Comparison of ENCODE assay signal across 15 mouse cellular contexts in genomic region chr12:73415856-73416366, GRCm38 (mm10).
DNase-seq lines count a peak whose midpoint lies in the region; ATAC-seq and TF ChIP-seq lines count a peak whose summit lies in the region.
"Had no signal": no experiment of that assay in that cellular context is flagged by ENCODE, and none has a peak within 500 bp of the region (broad histone marks: within the 10 kb centered on the region; RNA-seq: fewer than 3 reads in every experiment).

No protein-coding gene starts in this region.

- peaks cover 10% of the 10 kb centered on the region; the same call in 1 of the 2 replicates for H3K4me1 ChIP-seq in midbrain, embryonic 12.5 days
- peaks cover 9% of the 10 kb centered on the region for H3K4me1 ChIP-seq in midbrain, embryonic 10.5 days
- H3K4me1 ChIP-seq in hindbrain, embryonic 12.5 days: peaks cover 26% of the 10 kb centered on the region
- peaks cover 24% of the 10 kb centered on the region for H3K4me1 ChIP-seq in limb, embryonic 14.5 days (ENCODE audit: control insufficient read depth, insufficient read depth, low read length)
- peaks cover 24% of the 10 kb centered on the region for H3K4me1 ChIP-seq in neural tube, embryonic 15.5 days
- H3K4me1 ChIP-seq in heart, embryonic 10.5 days: 0 out of 2 replicates have a peak, but pooled peaks cover 5% of the 10 kb centered on the region
- H3K4me1 ChIP-seq in liver, embryonic 11.5 days (replicated peaks; ENCODE audit: control insufficient read depth, insufficient read depth, low read length): no peaks in the 10 kb centered on the region
- H3K4me1 ChIP-seq: liver, embryonic 13.5 days had no signal

- H3K27ac ChIP-seq in midbrain, embryonic 12.5 days (replicated peaks): 0 out of 2 replicates have a peak overlapping the region, but pooled peaks have one; percentile 8
- no peak overlapping the region for H3K27ac ChIP-seq in midbrain, embryonic 10.5 days (replicated peaks)
- H3K27ac ChIP-seq in hindbrain, embryonic 12.5 days: peak overlapping the region; percentile 66
- H3K27ac ChIP-seq in limb, embryonic 14.5 days (replicated peaks; ENCODE audit: low read depth, low read length): peak overlapping the region; percentile 58
- H3K27ac ChIP-seq in neural tube, embryonic 15.5 days (replicated peaks): no peak overlapping the region
- H3K27ac ChIP-seq in heart, embryonic 10.5 days: no peak overlapping the region
- no peak overlapping the region for H3K27ac ChIP-seq in liver, embryonic 11.5 days (ENCODE audit: low read depth, low read length)
- H3K27ac ChIP-seq: heart, adult 2 months; left cerebral cortex, adult 2 months; liver, embryonic 13.5 days had no signal

- 71% methylated on average over 7 of the region's 7 CpGs for WGBS in midbrain, embryonic 12.5 days
- WGBS in midbrain, embryonic 10.5 days: 75% methylated on average over 7 of the region's 7 CpGs
- 66% methylated on average over 7 of the region's 7 CpGs for WGBS in hindbrain, embryonic 12.5 days
- WGBS in limb, embryonic 14.5 days: 49% methylated on average over 7 of the region's 7 CpGs
- 55% methylated on average over 7 of the region's 7 CpGs for WGBS in neural tube, embryonic 15.5 days
- 85% methylated on average over 7 of the region's 7 CpGs for WGBS in heart, embryonic 10.5 days
- 84% methylated on average over 7 of the region's 7 CpGs for WGBS in liver, embryonic 11.5 days

- no peak for TF ChIP-seq POLR2A in limb, embryonic 14.5 days (IDR thresholded peaks at IDR 0.05; ENCODE audit: borderline replicate concordance, extremely low read depth, insufficient read depth, insufficient read length)

- no peak overlapping the region for H3K4me2 ChIP-seq in midbrain, embryonic 12.5 days (replicated peaks)
- H3K4me2 ChIP-seq in hindbrain, embryonic 12.5 days (replicated peaks): no peak overlapping the region
- H3K4me2 ChIP-seq in limb, embryonic 14.5 days (replicated peaks; ENCODE audit: low read depth, low read length, severe bottlenecking): no peak overlapping the region
- H3K4me2 ChIP-seq in neural tube, embryonic 15.5 days: no peak overlapping the region
- H3K4me2 ChIP-seq in liver, embryonic 11.5 days: no peak overlapping the region
- H3K4me2 ChIP-seq: liver, embryonic 13.5 days had no signal

- no peak for DNase-seq in midbrain, embryonic 10.5 days (ENCODE audit: low spot score)
- DNase-seq in limb, embryonic 14.5 days (ENCODE audit: low spot score): no peak
- no peak for DNase-seq in heart, embryonic 10.5 days (ENCODE audit: low spot score)
- DNase-seq in liver, embryonic 11.5 days (ENCODE audit: low spot score): no peak
- no peak for DNase-seq in thymus, postnatal 0 days (ENCODE audit: low spot score)
- DNase-seq: cerebellum, postnatal 36 days; heart, adult 2 months; heart, postnatal 14 days; kidney, adult 11 months; liver, embryonic 13.5 days; thymus, postnatal 14 days had no signal

- H3K9ac ChIP-seq in midbrain, embryonic 12.5 days (replicated peaks): no peak overlapping the region
- H3K9ac ChIP-seq in hindbrain, embryonic 12.5 days: no peak overlapping the region
- no peak overlapping the region for H3K9ac ChIP-seq in limb, embryonic 14.5 days (ENCODE audit: low read depth, low read length, severe bottlenecking)
- H3K9ac ChIP-seq in neural tube, embryonic 15.5 days (replicated peaks): no peak overlapping the region
- no peak overlapping the region for H3K9ac ChIP-seq in liver, embryonic 11.5 days (ENCODE audit: low read depth, low read length)
- H3K9ac ChIP-seq: liver, embryonic 13.5 days had no signal

- 0 out of 2 replicates have a peak, but pooled peaks have one; percentile 23 for ATAC-seq in midbrain, embryonic 12.5 days (ENCODE audit: low FRiP score, low read depth)
- ATAC-seq in hindbrain, embryonic 12.5 days (ENCODE audit: low FRiP score): peak; percentile 52; the same call in 1 of the 2 replicates
- ATAC-seq in limb, embryonic 14.5 days (ENCODE audit: low FRiP score, low read depth): no peak; the same call in 1 of the 2 replicates
- peak; percentile 38; the same call in 1 of the 2 replicates for ATAC-seq in neural tube, embryonic 15.5 days (ENCODE audit: low FRiP score)
- no peak for ATAC-seq in liver, embryonic 11.5 days (replicated peaks; ENCODE audit: low FRiP score)

- H3K4me3 ChIP-seq in midbrain, embryonic 12.5 days: no peak overlapping the region
- H3K4me3 ChIP-seq in midbrain, embryonic 10.5 days: no peak overlapping the region
- H3K4me3 ChIP-seq in hindbrain, embryonic 12.5 days: no peak overlapping the region
- H3K4me3 ChIP-seq in limb, embryonic 14.5 days (replicated peaks; ENCODE audit: low read length): no peak overlapping the region
- H3K4me3 ChIP-seq in neural tube, embryonic 15.5 days (replicated peaks): no peak overlapping the region
- H3K4me3 ChIP-seq in heart, embryonic 10.5 days: no peak overlapping the region
- H3K4me3 ChIP-seq in liver, embryonic 11.5 days (ENCODE audit: low read depth, low read length): no peak overlapping the region
- H3K4me3 ChIP-seq: heart, adult 2 months; left cerebral cortex, adult 2 months; liver, embryonic 13.5 days had no signal

- no peaks in the 10 kb centered on the region for H3K36me3 ChIP-seq in midbrain, embryonic 12.5 days
- H3K36me3 ChIP-seq in midbrain, embryonic 10.5 days: no peaks in the 10 kb centered on the region
- H3K36me3 ChIP-seq in hindbrain, embryonic 12.5 days: no peaks in the 10 kb centered on the region
- H3K36me3 ChIP-seq in limb, embryonic 14.5 days (ENCODE audit: control insufficient read depth, insufficient read depth, low read length): no peaks in the 10 kb centered on the region
- no peaks in the 10 kb centered on the region for H3K36me3 ChIP-seq in neural tube, embryonic 15.5 days
- H3K36me3 ChIP-seq in heart, embryonic 10.5 days: no peaks in the 10 kb centered on the region
- no peaks in the 10 kb centered on the region for H3K36me3 ChIP-seq in liver, embryonic 11.5 days (ENCODE audit: control insufficient read depth, insufficient read depth, low read length)
- H3K36me3 ChIP-seq: liver, embryonic 13.5 days had no signal

- H3K9me3 ChIP-seq in midbrain, embryonic 12.5 days: no peaks in the 10 kb centered on the region
- H3K9me3 ChIP-seq in midbrain, embryonic 10.5 days (replicated peaks): no peaks in the 10 kb centered on the region
- H3K9me3 ChIP-seq in hindbrain, embryonic 12.5 days (replicated peaks): no peaks in the 10 kb centered on the region
- no peaks in the 10 kb centered on the region for H3K9me3 ChIP-seq in limb, embryonic 14.5 days (ENCODE audit: control insufficient read depth, low read length)
- H3K9me3 ChIP-seq in neural tube, embryonic 15.5 days (replicated peaks): no peaks in the 10 kb centered on the region
- no peaks in the 10 kb centered on the region for H3K9me3 ChIP-seq in heart, embryonic 10.5 days
- H3K9me3 ChIP-seq in liver, embryonic 11.5 days (ENCODE audit: control insufficient read depth, low read length): no peaks in the 10 kb centered on the region
- H3K9me3 ChIP-seq: liver, embryonic 13.5 days had no signal

- no peaks in the 10 kb centered on the region for H3K27me3 ChIP-seq in midbrain, embryonic 12.5 days
- no peaks in the 10 kb centered on the region for H3K27me3 ChIP-seq in midbrain, embryonic 10.5 days (ENCODE audit: low read depth, poor library complexity, severe bottlenecking)
- no peaks in the 10 kb centered on the region for H3K27me3 ChIP-seq in hindbrain, embryonic 12.5 days
- no peaks in the 10 kb centered on the region for H3K27me3 ChIP-seq in limb, embryonic 14.5 days (ENCODE audit: control insufficient read depth, insufficient read depth, low read length)
- H3K27me3 ChIP-seq in neural tube, embryonic 15.5 days (replicated peaks): no peaks in the 10 kb centered on the region
- no peaks in the 10 kb centered on the region for H3K27me3 ChIP-seq in heart, embryonic 10.5 days (ENCODE audit: insufficient read depth, poor library complexity, severe bottlenecking)
- H3K27me3 ChIP-seq in liver, embryonic 11.5 days (replicated peaks; ENCODE audit: control insufficient read depth, insufficient read depth, low read length): 0 out of 2 replicates have a peak, but pooled peaks cover 3% of the 10 kb centered on the region
- H3K27me3 ChIP-seq: liver, embryonic 13.5 days had no signal

Comparison
In these comparisons a context has a peak if more than half of its experiments do, and no peak if none do; other contexts are left out.
1. H3K27ac ChIP-seq: peak in midbrain, embryonic 12.5 days (single experiment), hindbrain, embryonic 12.5 days (single experiment) and limb, embryonic 14.5 days (single experiment); none in midbrain, embryonic 10.5 days (single experiment), neural tube, embryonic 15.5 days (single experiment), heart, embryonic 10.5 days (single experiment) and liver, embryonic 11.5 days (single experiment).
2. ATAC-seq: peak in midbrain, embryonic 12.5 days (single experiment), hindbrain, embryonic 12.5 days (single experiment) and neural tube, embryonic 15.5 days (single experiment); none in limb, embryonic 14.5 days (single experiment) and liver, embryonic 11.5 days (single experiment).